Mouse (Mus musculus) C2C12 (cell line): ENCODE measurements around the gene Bag2.

ENCODE experiments used
- CTCF ChIP-seq: IDR thresholded peaks from one replicate; pipeline ENCODE4 v1.5.1; 2011; ENCODE audit not compliant: control insufficient read depth, insufficient read depth, insufficient read length
- USF1 ChIP-seq: IDR thresholded peaks from one replicate; pipeline ENCODE4 v1.6.1; 2011; ENCODE audit warnings: low read depth, mild to moderate bottlenecking, control low read depth, moderate library complexity

- no peak for TF ChIP-seq CTCF
- no peak for TF ChIP-seq USF1
Measured at GRCm38 (mm10) chr1:33765468-33766080, 8.0 kb upstream of the Bag2 start.
